Mouse (Mus musculus): Measurements from ENCODE around the gene Srrm2. TPM values are rescaled to one million over a fixed set of nuclear protein-coding genes. Genes with fewer than 3 reads are reported as not detected.
A peak's percentile ranks its signal among the peaks of the same experiment; 100 is the strongest.

Gene Srrm2
- polyA plus RNA-seq, 1 experiment from 2014 or later: 521 TPM

DNA sequence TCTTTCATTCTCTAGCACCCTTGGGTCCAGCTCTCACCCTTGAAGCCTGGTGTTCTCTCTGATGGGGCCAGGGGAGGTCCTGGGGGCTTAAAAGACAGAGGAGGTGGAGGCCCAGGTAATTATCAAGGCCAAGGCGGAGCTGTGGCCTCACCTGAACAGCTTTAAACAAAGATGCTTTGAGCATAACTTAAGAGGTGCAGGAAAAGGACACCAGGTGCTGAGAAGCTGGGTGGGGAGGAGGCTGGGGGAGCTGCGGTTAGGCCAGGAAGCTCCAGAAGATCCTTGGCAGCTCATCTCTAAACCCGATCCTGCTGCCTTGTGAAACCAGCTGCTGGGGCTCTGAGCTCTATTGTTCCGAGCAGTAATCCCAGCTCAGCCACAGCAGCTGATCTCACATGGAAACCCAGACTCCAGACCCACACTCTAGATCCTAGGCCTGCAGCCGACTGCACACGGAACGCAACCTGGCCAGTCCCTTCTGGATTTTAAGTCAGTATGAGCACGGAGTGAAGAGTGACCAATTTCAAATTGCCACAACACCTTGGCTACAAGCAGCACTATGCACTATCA, 45.8 kb downstream of the Srrm2 start, which contains the start of gene Prss33:
TSS of gene Prss33 (minus strand) at position 51 of the 570 bp plus-strand sequence.
- ATAC-seq (ENCODE audit: insufficient number of reproducible peaks, insufficient read depth, low FRiP score, low read depth): no peak
- H3K4me2 ChIP-seq (replicated peaks; ENCODE audit: low read depth, low read length): no peak within 1 kb of the TSS
- no peak within 1 kb of the TSS for H3K27ac ChIP-seq (ENCODE audit: low read length)
- no peaks in the 10 kb centered on the region for H3K4me1 ChIP-seq (ENCODE audit: control insufficient read depth, insufficient read depth, low read length)
- no peaks in the 10 kb centered on the region for H3K27me3 ChIP-seq (ENCODE audit: control insufficient read depth, insufficient read depth, low read length)
- WGBS: 68% methylated on average over 8 of the region's 8 CpGs
- H3K9me3 ChIP-seq (ENCODE audit: control insufficient read depth, low read depth, low read length): no peaks in the 10 kb centered on the region
- no peaks in the 10 kb centered on the region for H3K36me3 ChIP-seq (ENCODE audit: control insufficient read depth, insufficient read depth, low read length)
- H3K4me3 ChIP-seq (ENCODE audit: low read depth, low read length): no peak within 1 kb of the TSS
- no peak within 1 kb of the TSS for H3K9ac ChIP-seq (replicated peaks; ENCODE audit: low read depth, low read length)

- Histone ChIP-seq H3K9ac (replicated peaks; ENCODE audit: low read depth, low read length) (no peak overlapping the region), H3K4me2 (replicated peaks; ENCODE audit: low read depth, low read length) (no peak overlapping the region), H3K36me3 (ENCODE audit: control insufficient read depth, insufficient read depth, low read length) (no peaks in the 10 kb centered on the region), H3K4me1 (ENCODE audit: control insufficient read depth, insufficient read depth, low read length) (no peaks in the 10 kb centered on the region), H3K4me3 (ENCODE audit: low read depth, low read length) (no peak overlapping the region), H3K27ac (ENCODE audit: low read length) (no peak overlapping the region), H3K27me3 (ENCODE audit: control insufficient read depth, insufficient read depth, low read length) (no peaks in the 10 kb centered on the region), H3K9me3 (ENCODE audit: control insufficient read depth, low read depth, low read length) (no peaks in the 10 kb centered on the region)
- WGBS: 33% methylated on average over 4 of the region's 4 CpGs
- ATAC-seq (ENCODE audit: insufficient number of reproducible peaks, insufficient read depth, low FRiP score, low read depth): no peak
Measured at GRCm38 (mm10) chr17:23841145-23841544, 50.8 kb downstream of the Srrm2 start.

DNA sequence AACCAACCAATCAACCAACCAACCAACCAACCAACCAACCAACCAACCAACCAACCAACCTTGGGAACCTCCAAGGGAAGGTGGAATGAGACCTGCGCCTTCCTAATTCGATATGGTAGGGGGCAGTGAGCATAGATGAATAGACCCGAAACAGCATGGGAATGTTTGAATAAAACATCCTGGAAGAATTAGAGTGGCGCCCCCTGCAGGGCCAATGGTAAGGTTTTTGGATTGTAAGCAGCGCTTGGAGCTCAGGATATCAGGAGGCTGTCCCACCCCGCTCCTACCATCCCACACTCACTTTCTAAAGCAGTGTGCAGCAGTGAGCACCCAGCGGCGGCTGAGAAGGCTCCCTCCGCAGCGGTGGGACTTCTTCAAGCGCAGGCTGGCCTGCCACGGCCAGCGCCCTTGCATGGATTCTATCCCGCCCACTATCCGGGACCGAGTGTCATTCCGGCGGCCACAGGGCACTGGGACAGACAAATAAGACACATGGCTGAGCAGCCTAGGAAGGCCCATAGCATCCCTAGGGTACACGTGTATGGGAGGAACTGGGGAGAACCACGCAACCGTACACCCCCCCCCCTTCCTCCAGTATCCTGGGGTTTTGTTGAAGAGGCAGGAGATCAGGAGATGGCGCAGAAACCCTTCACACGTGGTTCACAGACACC, 52.9 kb downstream of the Srrm2 start:
- Histone ChIP-seq H3K9ac (replicated peaks; ENCODE audit: low read depth, low read length) (no peak overlapping the region), H3K4me3 (ENCODE audit: low read depth, low read length) (no peak overlapping the region), H3K36me3 (ENCODE audit: control insufficient read depth, insufficient read depth, low read length) (no peaks in the 10 kb centered on the region), H3K4me2 (replicated peaks; ENCODE audit: low read depth, low read length) (no peak overlapping the region), H3K9me3 (ENCODE audit: control insufficient read depth, low read depth, low read length) (no peaks in the 10 kb centered on the region), H3K27me3 (ENCODE audit: control insufficient read depth, insufficient read depth, low read length) (no peaks in the 10 kb centered on the region), H3K27ac (ENCODE audit: low read length) (no peak overlapping the region), H3K4me1 (ENCODE audit: control insufficient read depth, insufficient read depth, low read length) (no peaks in the 10 kb centered on the region)
- peak; percentile 28 for ATAC-seq (ENCODE audit: insufficient number of reproducible peaks, insufficient read depth, low FRiP score, low read depth)
- 49% methylated on average over 23 of the region's 23 CpGs for WGBS

DNA sequence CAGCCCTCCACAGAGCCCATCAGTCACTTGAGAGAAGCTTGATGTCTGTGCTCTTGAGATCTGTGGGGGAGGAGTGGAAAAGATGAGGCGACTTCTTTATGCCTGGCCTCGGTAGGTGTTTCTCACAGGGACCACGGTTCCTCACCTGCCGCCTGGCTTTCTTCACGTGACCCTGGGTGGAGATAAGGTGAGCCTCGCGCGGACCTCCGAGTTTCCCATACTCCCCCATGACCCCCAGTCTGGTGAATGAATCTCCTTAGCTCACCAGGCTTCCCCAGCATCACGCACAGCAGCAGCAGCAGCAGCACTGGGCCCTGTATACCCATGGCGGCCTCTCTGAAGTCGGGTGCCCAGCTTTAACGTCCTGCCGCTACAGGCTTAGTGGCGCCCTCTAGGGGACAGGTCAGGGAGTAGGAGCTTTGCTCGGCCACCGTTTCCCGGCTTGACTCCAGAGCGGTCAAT, 53.5 kb downstream of the Srrm2 start, which contains the start of the genes Prss32 and Prss41:
TSS of gene Prss32 (plus strand) at position 44 of the 462 bp plus-strand sequence.
TSS of gene Prss41 (minus strand) at position 361 of the 462 bp plus-strand sequence.
- Histone ChIP-seq H3K4me3 (ENCODE audit: low read depth, low read length) (no peak within 1 kb of the TSS; the same call in 1 of the 2 replicates), H3K27ac (ENCODE audit: low read length) (no peak within 1 kb of the TSS), H3K9me3 (ENCODE audit: control insufficient read depth, low read depth, low read length) (no peaks in the 10 kb centered on the region), H3K4me1 (ENCODE audit: control insufficient read depth, insufficient read depth, low read length) (no peaks in the 10 kb centered on the region), H3K9ac (replicated peaks; ENCODE audit: low read depth, low read length) (no peak within 1 kb of the TSS), H3K27me3 (ENCODE audit: control insufficient read depth, insufficient read depth, low read length) (no peaks in the 10 kb centered on the region), H3K4me2 (replicated peaks; ENCODE audit: low read depth, low read length) (peak within 1 kb of the TSS; percentile 25; the same call in 1 of the 2 replicates), H3K36me3 (ENCODE audit: control insufficient read depth, insufficient read depth, low read length) (no peaks in the 10 kb centered on the region)
- ATAC-seq (ENCODE audit: insufficient number of reproducible peaks, insufficient read depth, low FRiP score, low read depth): no peak
- WGBS: 17% methylated on average over 19 of the region's 19 CpGs

- no peak for ATAC-seq (ENCODE audit: insufficient number of reproducible peaks, insufficient read depth, low FRiP score, low read depth)
- Histone ChIP-seq H3K4me3 (ENCODE audit: low read depth, low read length) (no peak overlapping the region), H3K4me2 (replicated peaks; ENCODE audit: low read depth, low read length) (no peak overlapping the region), H3K36me3 (ENCODE audit: control insufficient read depth, insufficient read depth, low read length) (no peaks in the 10 kb centered on the region), H3K27me3 (ENCODE audit: control insufficient read depth, insufficient read depth, low read length) (no peaks in the 10 kb centered on the region), H3K9me3 (ENCODE audit: control insufficient read depth, low read depth, low read length) (no peaks in the 10 kb centered on the region), H3K27ac (ENCODE audit: low read length) (no peak overlapping the region), H3K9ac (replicated peaks; ENCODE audit: low read depth, low read length) (no peak overlapping the region), H3K4me1 (ENCODE audit: control insufficient read depth, insufficient read depth, low read length) (no peaks in the 10 kb centered on the region)
- WGBS: 69% methylated on average over 2 of the region's 2 CpGs
Measured at GRCm38 (mm10) chr17:23850028-23850427, 59.7 kb downstream of the Srrm2 start.

GRCm38 (mm10) chr17:23850853-23851749, 60.8 kb downstream of the Srrm2 start:
- Histone ChIP-seq H3K9me3 (ENCODE audit: control insufficient read depth, low read depth, low read length) (no peaks in the 10 kb centered on the region), H3K27me3 (ENCODE audit: control insufficient read depth, insufficient read depth, low read length) (no peaks in the 10 kb centered on the region), H3K27ac (ENCODE audit: low read length) (no peak overlapping the region), H3K4me2 (replicated peaks; ENCODE audit: low read depth, low read length) (no peak overlapping the region), H3K9ac (replicated peaks; ENCODE audit: low read depth, low read length) (no peak overlapping the region), H3K4me1 (ENCODE audit: control insufficient read depth, insufficient read depth, low read length) (no peaks in the 10 kb centered on the region), H3K4me3 (ENCODE audit: low read depth, low read length) (no peak overlapping the region), H3K36me3 (ENCODE audit: control insufficient read depth, insufficient read depth, low read length) (no peaks in the 10 kb centered on the region)
- 55% methylated on average over 18 of the region's 19 CpGs for WGBS
- ATAC-seq (ENCODE audit: insufficient number of reproducible peaks, insufficient read depth, low FRiP score, low read depth): no peak

GRCm38 (mm10) chr17:23853292-23853691, 63.0 kb downstream of the Srrm2 start:
- Histone ChIP-seq H3K27me3 (ENCODE audit: control insufficient read depth, insufficient read depth, low read length) (no peaks in the 10 kb centered on the region), H3K9me3 (ENCODE audit: control insufficient read depth, low read depth, low read length) (no peaks in the 10 kb centered on the region), H3K4me2 (replicated peaks; ENCODE audit: low read depth, low read length) (no peak overlapping the region), H3K27ac (ENCODE audit: low read length) (no peak overlapping the region), H3K36me3 (ENCODE audit: control insufficient read depth, insufficient read depth, low read length) (no peaks in the 10 kb centered on the region), H3K9ac (replicated peaks; ENCODE audit: low read depth, low read length) (no peak overlapping the region), H3K4me1 (ENCODE audit: control insufficient read depth, insufficient read depth, low read length) (no peaks in the 10 kb centered on the region), H3K4me3 (ENCODE audit: low read depth, low read length) (no peak overlapping the region)
- 40% methylated on average over 5 of the region's 5 CpGs for WGBS
- no peak; the same call in 1 of the 2 replicates for ATAC-seq (ENCODE audit: insufficient number of reproducible peaks, insufficient read depth, low FRiP score, low read depth)

DNA sequence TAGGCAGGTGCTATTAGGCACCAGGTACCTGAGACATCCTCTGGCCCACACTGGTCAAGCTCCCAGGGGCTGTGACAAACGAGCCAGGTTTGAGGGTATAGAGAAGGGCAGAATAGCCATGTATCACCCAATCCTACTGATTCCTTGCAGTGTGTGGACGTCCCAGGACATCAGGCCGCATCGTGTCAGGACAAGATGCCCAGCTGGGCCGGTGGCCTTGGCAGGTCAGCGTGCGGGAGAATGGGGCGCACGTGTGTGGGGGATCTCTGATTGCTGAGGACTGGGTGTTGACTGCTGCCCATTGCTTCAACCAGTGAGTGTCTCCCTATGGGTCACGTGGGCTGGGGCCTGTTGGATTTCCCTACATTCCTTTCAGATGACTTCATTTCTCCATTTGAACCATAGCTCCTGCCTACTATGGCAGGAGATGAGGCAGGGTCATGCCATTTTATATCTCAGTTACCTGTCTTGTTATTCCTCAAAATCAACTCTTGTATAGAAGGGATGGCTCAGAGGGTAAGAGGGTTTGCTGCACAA, 64.0 kb downstream of the Srrm2 start:
- H3K4me2 ChIP-seq (replicated peaks; ENCODE audit: low read depth, low read length): no peak overlapping the region
- no peak for ATAC-seq (ENCODE audit: insufficient number of reproducible peaks, insufficient read depth, low FRiP score, low read depth)

More for the DNA sequence above, 64.0 kb downstream of the Srrm2 start:
- 87% methylated on average over 10 of the region's 10 CpGs for WGBS
- H3K27ac ChIP-seq (ENCODE audit: low read length): no peak overlapping the region
- H3K9me3 ChIP-seq (ENCODE audit: control insufficient read depth, low read depth, low read length): no peaks in the 10 kb centered on the region
- no peaks in the 10 kb centered on the region for H3K27me3 ChIP-seq (ENCODE audit: control insufficient read depth, insufficient read depth, low read length)
- no peak overlapping the region for H3K9ac ChIP-seq (replicated peaks; ENCODE audit: low read depth, low read length)
- no peaks in the 10 kb centered on the region for H3K36me3 ChIP-seq (ENCODE audit: control insufficient read depth, insufficient read depth, low read length)
- no peak overlapping the region for H3K4me3 ChIP-seq (ENCODE audit: low read depth, low read length)
- H3K4me1 ChIP-seq (ENCODE audit: control insufficient read depth, insufficient read depth, low read length): no peaks in the 10 kb centered on the region
